Mouse (Mus musculus): ENCODE data around the gene Cachd1.
A peak's percentile ranks its signal among the peaks of the same experiment; 100 is the strongest.

The Cachd1 gene

GRCm38 (mm10) chr4:100795523-100795922 is 19.0 kb downstream of the Cachd1 start:
- no peak for DNase-seq

- DNase-seq = peak; percentile 38
Measured at GRCm38 (mm10) chr4:100800730-100801442, 24.4 kb downstream of the Cachd1 start.

- DNase-seq = no peak
Measured at GRCm38 (mm10) chr4:100801443-100801786, 24.9 kb downstream of the Cachd1 start.

- DNase-seq = no peak
Measured at GRCm38 (mm10) chr4:100811057-100811695, 34.7 kb downstream of the Cachd1 start.

GRCm38 (mm10) chr4:100811802-100812510 is 35.5 kb downstream of the Cachd1 start:
- no peak for DNase-seq

GRCm38 (mm10) chr4:100813767-100814461 is 37.4 kb downstream of the Cachd1 start:
- DNase-seq = no peak

GRCm38 (mm10) chr4:100819238-100819637 is 42.8 kb downstream of the Cachd1 start:
- no peak for DNase-seq

- DNase-seq = peak; percentile 29
Measured at GRCm38 (mm10) chr4:100822526-100822925, 46.1 kb downstream of the Cachd1 start.

GRCm38 (mm10) chr4:100827374-100827773 is 50.9 kb downstream of the Cachd1 start:
- no peak for DNase-seq

GRCm38 (mm10) chr4:100828737-100829136 is 52.3 kb downstream of the Cachd1 start:
- DNase-seq = peak; percentile 40

- no peak for DNase-seq
Measured at GRCm38 (mm10) chr4:100837205-100837604, 60.7 kb downstream of the Cachd1 start.

- no peak for DNase-seq
Measured at GRCm38 (mm10) chr4:100842629-100843028, 66.2 kb downstream of the Cachd1 start.

- no peak for DNase-seq
Measured at GRCm38 (mm10) chr4:100843119-100843518, 66.6 kb downstream of the Cachd1 start.

GRCm38 (mm10) chr4:100850846-100851495 is 74.5 kb downstream of the Cachd1 start:
- DNase-seq = no peak

GRCm38 (mm10) chr4:100852448-100852847 is 76.0 kb downstream of the Cachd1 start:
- DNase-seq = no peak

GRCm38 (mm10) chr4:100853426-100853825 is 77.0 kb downstream of the Cachd1 start:
- no peak for DNase-seq

- DNase-seq = no peak
Measured at GRCm38 (mm10) chr4:100855373-100855772, 78.9 kb downstream of the Cachd1 start.

GRCm38 (mm10) chr4:100857411-100857869 is 81.0 kb downstream of the Cachd1 start:
- DNase-seq = no peak

GRCm38 (mm10) chr4:100863861-100864428 is 87.5 kb downstream of the Cachd1 start:
- no peak for DNase-seq

GRCm38 (mm10) chr4:100865423-100865822 is 88.9 kb downstream of the Cachd1 start:
- peak; percentile 66 for DNase-seq

- peak; percentile 32 for DNase-seq
Measured at GRCm38 (mm10) chr4:100865962-100866703, 89.7 kb downstream of the Cachd1 start.

GRCm38 (mm10) chr4:100877351-100877750 is 100.9 kb downstream of the Cachd1 start:
- no peak for DNase-seq
